Mouse (Mus musculus) limb, embryonic 12.5 days (tissue): ENCODE measurements at regions not wholly inside any gene's neighbourhood (a gene's known extent, or its start where the extent isn't known, plus 50 kb on each side); places are given as distances from the start of the nearest gene placed in this dataset.
"Not testable (repeated sequence)": the region's sequence is repeated elsewhere in the genome, so short reads cannot be mapped to it uniquely, and the experiment has no call there.

Experiments
- ATAC-seq: fragments of 200-750 bp; cut with Nextera tagmentation; 2 replicates; pipeline ENCODE4 v1.8.0; 2017; ENCODE audit warnings: low read depth, moderate TSS enrichment; ENCODE audit not compliant: insufficient number of reproducible peaks, insufficient read depth, low FRiP score, low TSS enrichment
- H3K27ac ChIP-seq: fragments of 300-500 bp; sonication (generic); 2 replicates; pipeline ENCODE4 v1.5.1; 2016; ENCODE audit warnings: mild to moderate bottlenecking, moderate library complexity
- H3K27me3 ChIP-seq: fragments of 300-500 bp; sonication (generic); 2 replicates; pipeline ENCODE4 v1.6.1; 2016; ENCODE audit warnings: mild to moderate bottlenecking, moderate library complexity
- H3K36me3 ChIP-seq: fragments of 300-500 bp; sonication (generic); 2 replicates; pipeline ENCODE4 v1.6.1; 2016; ENCODE audit warnings: mild to moderate bottlenecking, moderate library complexity
- H3K4me1 ChIP-seq: fragments of 300-500 bp; sonication (generic); replicated peaks from 2 replicates; pipeline ENCODE4 v1.6.1; 2016
- H3K4me2 ChIP-seq: fragments of 300-500 bp; sonication (generic); 2 replicates; pipeline ENCODE4 v1.6.1; 2016; ENCODE audit warnings: mild to moderate bottlenecking, moderate library complexity
- H3K4me3 ChIP-seq: fragments of 300-500 bp; sonication (generic); replicated peaks from 2 replicates; pipeline ENCODE4 v1.5.1; 2016; ENCODE audit warnings: mild to moderate bottlenecking
- H3K9ac ChIP-seq: fragments of 300-500 bp; sonication (generic); replicated peaks from 2 replicates; pipeline ENCODE4 v1.6.1; 2016; ENCODE audit warnings: mild to moderate bottlenecking, moderate library complexity
- H3K9me3 ChIP-seq: fragments of 300-500 bp; sonication (generic); 2 replicates; pipeline ENCODE4 v1.6.1; 2016; ENCODE audit warnings: mild to moderate bottlenecking, moderate library complexity
- WGBS: fragments of 180-500 bp; shearing (Covaris S2); methylation state at CpG from one replicate; pipeline ENCODE4 v1.1.7; 2016; 5-methylcytosine and 5-hydroxymethylcytosine counted together

- H3K36me3 ChIP-seq = no peaks in the 10 kb centered on the region
- H3K9me3 ChIP-seq = no peaks in the 10 kb centered on the region
- no peaks in the 10 kb centered on the region for H3K4me1 ChIP-seq
- no peak for ATAC-seq
- 79% methylated on average over 8 of the region's 8 CpGs for WGBS
- H3K4me2 ChIP-seq = no peak overlapping the region
- H3K9ac ChIP-seq = no peak overlapping the region
- no peak overlapping the region for H3K27ac ChIP-seq
- no peak overlapping the region for H3K4me3 ChIP-seq
- H3K27me3 ChIP-seq = peaks cover 61% of the 10 kb centered on the region
Measured at GRCm38 (mm10) chr13:72557951-72558350, 70.7 kb upstream of the Irx2 start.

- Histone ChIP-seq H3K9ac (no peak overlapping the region), H3K27ac (no peak overlapping the region), H3K4me2 (no peak overlapping the region), H3K4me3 (no peak overlapping the region), H3K27me3 (peaks cover 49% of the 10 kb centered on the region), H3K9me3 (no peaks in the 10 kb centered on the region), H3K36me3 (no peaks in the 10 kb centered on the region), H3K4me1 (0 out of 2 replicates have a peak, but pooled peaks cover 6% of the 10 kb centered on the region)
- no peak for ATAC-seq
- 12% methylated on average over 7 of the region's 7 CpGs for WGBS
Measured at GRCm38 (mm10) chr13:72571871-72572270, 56.7 kb upstream of the Irx2 start.

GRCm38 (mm10) chr13:72572846-72573245 lies 55.8 kb upstream of the Irx2 start:
- no peak for ATAC-seq
- 68% methylated on average over 1 of the region's 1 CpGs for WGBS
- H3K4me3 ChIP-seq = no peak overlapping the region
- no peaks in the 10 kb centered on the region for H3K36me3 ChIP-seq
- H3K27me3 ChIP-seq = peaks cover 56% of the 10 kb centered on the region
- no peaks in the 10 kb centered on the region for H3K9me3 ChIP-seq
- no peak overlapping the region for H3K4me2 ChIP-seq
- H3K9ac ChIP-seq = no peak overlapping the region
- no peak overlapping the region for H3K27ac ChIP-seq
- H3K4me1 ChIP-seq = 0 out of 2 replicates have a peak, but pooled peaks cover 6% of the 10 kb centered on the region

DNA sequence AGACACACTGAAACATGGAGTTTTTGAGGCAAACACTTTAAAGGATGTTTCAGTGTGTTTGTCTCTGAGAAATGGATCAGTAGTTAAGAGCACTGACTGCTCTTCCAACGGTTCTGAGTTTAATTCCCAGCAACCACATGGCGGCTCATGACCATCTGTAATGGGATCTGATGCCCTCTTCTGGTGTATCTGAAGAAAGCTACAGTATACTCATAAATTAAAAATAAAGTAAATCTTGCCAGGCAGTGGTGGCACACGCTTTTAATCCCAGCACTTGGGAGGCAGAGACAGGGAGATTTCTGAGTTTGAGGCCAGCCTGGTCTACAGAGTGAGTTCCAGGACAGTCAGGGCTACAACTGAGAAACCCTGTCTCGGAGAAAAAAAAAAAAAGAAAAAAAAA lies 54.5 kb upstream of the Irx2 start:
- H3K9me3 ChIP-seq, H3K4me1 ChIP-seq, H3K4me3 ChIP-seq, H3K4me2 ChIP-seq, H3K9ac ChIP-seq, H3K36me3 ChIP-seq, H3K27ac ChIP-seq, ATAC-seq: not testable (repeated sequence)
- 71% methylated on average over 4 of the region's 4 CpGs for WGBS
- H3K27me3 ChIP-seq = peaks cover 56% of the 10 kb centered on the region

GRCm38 (mm10) chr13:72576485-72576884 lies 52.1 kb upstream of the Irx2 start:
- H3K9me3 ChIP-seq = peaks cover 5% of the 10 kb centered on the region; the same call in 1 of the 2 replicates
- H3K4me3 ChIP-seq = no peak overlapping the region
- H3K27me3 ChIP-seq = peaks cover 45% of the 10 kb centered on the region
- ATAC-seq = no peak
- H3K36me3 ChIP-seq = no peaks in the 10 kb centered on the region
- no peak overlapping the region for H3K27ac ChIP-seq
- 0 out of 2 replicates have a peak, but pooled peaks cover 5% of the 10 kb centered on the region for H3K4me1 ChIP-seq
- 26% methylated on average over 6 of the region's 6 CpGs for WGBS
- no peak overlapping the region for H3K4me2 ChIP-seq
- H3K9ac ChIP-seq = no peak overlapping the region

GRCm38 (mm10) chr13:72578416-72578815 lies 50.2 kb upstream of the Irx2 start:
- Histone ChIP-seq H3K4me2 (no peak overlapping the region), H3K4me3 (no peak overlapping the region), H3K36me3 (no peaks in the 10 kb centered on the region), H3K27ac (no peak overlapping the region), H3K9ac (no peak overlapping the region), H3K27me3 (peaks cover 31% of the 10 kb centered on the region), H3K9me3 (peaks cover 5% of the 10 kb centered on the region; the same call in 1 of the 2 replicates), H3K4me1 (no peaks in the 10 kb centered on the region)
- 86% methylated on average over 3 of the region's 3 CpGs for WGBS
- no peak for ATAC-seq
